Mouse (Mus musculus) CD4-positive naive resting alpha-beta T cell, adult 76 days (primary cell): Measurements from ENCODE around the gene Btrc. TPM values are rescaled to one million over a fixed set of nuclear protein-coding genes. Genes with fewer than 3 reads are reported as not detected.

Experiments used
- total RNA-seq: library from RNA; stranded (reverse); gene quantifications from one replicate; pipeline ENCODE4 v1.2.4, GENCODE M21; 2023

Btrc gene
- 15.8 TPM for total RNA-seq

GRCm38 (mm10) chr19:45363384-45363926 is at the start of gene Btrc:
Gene Btrc, plus strand, starts transcription at chr19:45363734.

GRCm38 (mm10) chr19:45560153-45560890 is 196.8 kb downstream of the Btrc start, which contains the start of the genes Poll and Gm17018:
Gene Poll, minus strand, starts transcription at chr19:45560531.
Gene Gm17018, plus strand, starts transcription at chr19:45560615.

Other genes with a start within 250 kb of the Btrc start
- gene Tlx1, start 213.1 kb upstream of the Btrc start, total RNA-seq, result not detected
- not detected for gene Lbx1, start 127.9 kb upstream of the Btrc start, total RNA-seq
- 8.9 TPM for gene Poll, start 196.8 kb downstream of the Btrc start, total RNA-seq
- gene Gm17018, start 196.9 kb downstream of the Btrc start, total RNA-seq, result 14.4 TPM